Mouse (Mus musculus): Measurements from ENCODE around the gene Olfr1359. TPM values are rescaled to one million over a fixed set of nuclear protein-coding genes. Genes with fewer than 3 reads are reported as not detected.
"Not testable (repeated sequence)": the region's sequence is repeated elsewhere in the genome, so short reads cannot be mapped to it uniquely, and the experiment has no call there.

The Olfr1359 gene
- polyA plus RNA-seq, 1 experiment from 2014 or later, result not detected

DNA sequence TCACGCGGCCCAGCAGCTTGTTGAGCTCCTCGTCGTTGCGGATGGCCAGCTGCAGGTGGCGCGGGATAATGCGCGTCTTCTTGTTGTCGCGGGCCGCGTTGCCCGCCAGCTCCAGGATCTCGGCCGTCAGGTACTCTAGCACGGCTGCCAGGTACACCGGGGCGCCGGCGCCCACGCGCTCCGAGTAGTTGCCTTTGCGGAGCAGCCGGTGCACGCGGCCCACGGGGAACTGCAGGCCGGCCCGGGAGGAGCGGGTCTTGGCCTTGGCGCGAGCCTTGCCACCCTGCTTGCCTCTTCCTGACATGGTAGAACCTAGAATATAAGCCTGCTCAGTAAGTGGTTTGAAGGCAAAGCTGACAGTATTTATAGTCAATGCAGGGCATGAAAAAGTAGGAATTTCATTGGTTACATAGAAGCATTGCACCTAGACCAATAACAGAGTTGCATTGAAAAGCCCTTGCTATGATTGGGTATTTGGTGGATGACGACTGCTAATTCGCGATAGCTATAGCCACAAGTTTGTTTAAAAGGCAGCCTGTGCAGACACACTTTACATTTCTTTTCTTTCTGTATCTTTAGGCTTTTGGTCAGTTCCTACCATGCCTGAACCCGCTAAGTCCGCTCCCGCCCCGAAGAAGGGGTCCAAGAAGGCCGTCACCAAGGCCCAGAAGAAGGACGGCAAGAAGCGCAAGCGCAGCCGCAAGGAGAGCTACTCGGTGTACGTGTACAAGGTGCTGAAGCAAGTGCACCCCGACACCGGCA lies 55.8 kb downstream of the Olfr1359 start, which contains the start of the genes Hist1h2ak and Hist1h2bn:
Gene Hist1h2ak, minus strand, starts transcription at position 304 of the 762 bp plus-strand sequence.
Gene Hist1h2bn, plus strand, starts transcription at position 600 of the 762 bp plus-strand sequence.
- peak within 1 kb of the TSS; percentile 94 for H3K27ac ChIP-seq (replicated peaks)
- H3K4me2 ChIP-seq, result peak within 1 kb of the TSS; percentile 76
- peak within 1 kb of the TSS; percentile 72 for H3K9ac ChIP-seq
- not testable (repeated sequence) for H3K27me3 ChIP-seq, H3K9me3 ChIP-seq, H3K36me3 ChIP-seq
- H3K4me3 ChIP-seq, result peak within 1 kb of the TSS; percentile 47
- ATAC-seq (ENCODE audit: low read depth), result peak; percentile 95
- peaks cover 30% of the 10 kb centered on the region for H3K4me1 ChIP-seq (replicated peaks)
- WGBS, result 1% methylated on average over 47 of the region's 50 CpGs

DNA sequence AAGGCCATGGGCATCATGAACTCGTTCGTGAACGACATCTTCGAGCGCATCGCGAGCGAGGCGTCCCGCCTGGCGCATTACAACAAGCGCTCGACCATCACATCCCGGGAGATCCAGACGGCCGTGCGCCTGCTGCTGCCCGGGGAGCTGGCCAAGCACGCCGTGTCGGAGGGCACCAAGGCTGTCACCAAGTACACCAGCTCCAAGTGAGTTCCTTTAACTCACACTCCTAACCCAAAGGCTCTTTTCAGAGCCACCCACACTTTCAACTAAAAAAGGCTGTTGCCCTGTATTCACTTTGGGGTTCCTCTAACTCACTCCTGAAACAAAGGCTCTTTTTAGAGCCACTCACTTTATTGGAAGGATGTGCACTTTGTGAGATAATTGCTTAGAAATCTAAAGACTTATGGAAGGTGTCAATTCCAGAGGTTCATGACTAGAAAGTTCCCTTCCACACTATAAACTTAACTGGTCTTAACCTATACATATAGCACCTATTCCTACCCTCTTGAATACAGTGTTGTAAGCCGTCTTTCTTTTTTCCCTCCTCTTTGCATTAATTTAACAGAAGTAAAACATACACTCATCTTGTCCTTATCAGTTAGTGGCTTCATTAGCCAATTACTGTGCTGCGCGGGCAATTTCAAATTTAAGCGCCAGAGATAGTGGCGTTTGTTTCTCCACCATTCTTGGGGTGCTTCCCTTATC lies 56.5 kb downstream of the Olfr1359 start:
- ATAC-seq (ENCODE audit: low read depth), result peak; percentile 20
- under 1% methylated on average over 26 of the region's 26 CpGs for WGBS

DNA sequence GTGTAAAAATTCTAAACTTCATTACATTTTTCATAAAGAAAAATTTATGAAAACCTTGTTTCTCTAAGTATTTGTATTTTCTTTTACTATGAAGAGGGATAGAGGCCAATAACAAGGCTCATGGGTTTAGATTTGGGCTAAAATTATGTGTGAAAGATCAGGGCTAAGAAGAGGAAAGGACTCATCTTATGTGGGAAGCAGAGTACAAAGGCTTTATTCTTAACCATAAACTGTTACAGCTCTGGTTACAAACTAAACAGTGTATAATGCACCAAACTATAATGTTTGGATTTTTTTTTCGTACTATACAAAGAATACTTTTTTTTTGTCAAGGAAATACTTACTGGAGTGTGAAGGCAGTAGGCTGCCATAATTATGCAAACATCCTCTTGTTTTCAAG lies 57.8 kb downstream of the Olfr1359 start:
- WGBS, result 69% methylated on average over 1 of the region's 1 CpGs
- no peaks in the 10 kb centered on the region for H3K27me3 ChIP-seq
- no peaks in the 10 kb centered on the region for H3K36me3 ChIP-seq
- peaks cover 18% of the 10 kb centered on the region for H3K4me1 ChIP-seq (replicated peaks)
- no peak overlapping the region for H3K9ac ChIP-seq
- no peaks in the 10 kb centered on the region for H3K9me3 ChIP-seq
- peak overlapping the region; percentile 25; the same call in 1 of the 2 replicates for H3K4me2 ChIP-seq
- ATAC-seq (ENCODE audit: low read depth), result no peak
- no peak overlapping the region for H3K27ac ChIP-seq (replicated peaks)
- H3K4me3 ChIP-seq, result no peak overlapping the region

More for the DNA sequence above, 56.5 kb downstream of the Olfr1359 start:
- H3K9me3 ChIP-seq, H3K27me3 ChIP-seq, H3K36me3 ChIP-seq: not testable (repeated sequence)
- Histone ChIP-seq H3K9ac (peak overlapping the region; percentile 67), H3K4me3 (peak overlapping the region; percentile 47), H3K4me1 (replicated peaks) (peaks cover 23% of the 10 kb centered on the region), H3K27ac (replicated peaks) (peak overlapping the region; percentile 87), H3K4me2 (peak overlapping the region; percentile 76)

Small RNA genes lying within 50 kb of the gene (microRNA-seq; reads per million reads assigned to microRNA genes)
- gene Gm44357, result not detected
- gene Gm44367, result not detected
- gene Gm44454, result not detected

Other genes with a start within 250 kb of the Olfr1359 start
- 23.5 and 27.9 TPM in 2 replicates for gene Zscan26, start 244.4 kb upstream of the Olfr1359 start, polyA plus RNA-seq (2015; fragmentation: Nextera tagmentation; extraction: Ambion mirVana)
- 3.2 and 3.9 TPM in 2 replicates for gene Nkapl, start 229.6 kb upstream of the Olfr1359 start, polyA plus RNA-seq (2015; fragmentation: Nextera tagmentation; extraction: Ambion mirVana)
- gene Zkscan4, start 219.2 kb upstream of the Olfr1359 start, polyA plus RNA-seq (2015; fragmentation: Nextera tagmentation; extraction: Ambion mirVana), result 8.9 and 9.0 TPM in 2 replicates
- gene Gm10065, start 218.7 kb upstream of the Olfr1359 start, polyA plus RNA-seq (2015; fragmentation: Nextera tagmentation; extraction: Ambion mirVana), result not detected in 2 replicates
- gene AK157302, start 202.9 kb upstream of the Olfr1359 start, polyA plus RNA-seq (2015; fragmentation: Nextera tagmentation; extraction: Ambion mirVana), result 0.71 and 0.96 TPM in 2 replicates
- gene Gm11273, start 196.7 kb upstream of the Olfr1359 start, polyA plus RNA-seq (2015; fragmentation: Nextera tagmentation; extraction: Ambion mirVana), result 9.0 and 17.5 TPM in 2 replicates
- gene Zkscan8, start 167.0 kb upstream of the Olfr1359 start, polyA plus RNA-seq (2015; fragmentation: Nextera tagmentation; extraction: Ambion mirVana), result 5.2 and 5.6 TPM in 2 replicates
- gene Olfr1366, start 155.3 kb upstream of the Olfr1359 start, polyA plus RNA-seq (2015; fragmentation: Nextera tagmentation; extraction: Ambion mirVana), result 0.13 and 0.32 TPM in 2 replicates
- gene Olfr1535, start 138.2 kb upstream of the Olfr1359 start, polyA plus RNA-seq (2015; fragmentation: Nextera tagmentation; extraction: Ambion mirVana), result not detected in 2 replicates
- gene Olfr1364, start 116.4 kb upstream of the Olfr1359 start, polyA plus RNA-seq (2015; fragmentation: Nextera tagmentation; extraction: Ambion mirVana), result not detected in 2 replicates
- not detected in 2 replicates for gene Olfr1362, start 84.1 kb upstream of the Olfr1359 start, polyA plus RNA-seq (2015; fragmentation: Nextera tagmentation; extraction: Ambion mirVana)
- gene Olfr11, start 55.6 kb upstream of the Olfr1359 start, polyA plus RNA-seq (2015; fragmentation: Nextera tagmentation; extraction: Ambion mirVana), result 0.07 TPM in 1 of 2 replicates, not detected in the other
- not detected in 2 replicates for gene Olfr1361, start 34.7 kb upstream of the Olfr1359 start, polyA plus RNA-seq (2015; fragmentation: Nextera tagmentation; extraction: Ambion mirVana)
- gene Olfr1360, start 20.7 kb upstream of the Olfr1359 start, polyA plus RNA-seq (2015; fragmentation: Nextera tagmentation; extraction: Ambion mirVana), result not detected in 2 replicates
- 1.4 and 1.5 TPM in 2 replicates for gene Hist1h2bl, start 18.0 kb downstream of the Olfr1359 start, polyA plus RNA-seq (2015; fragmentation: Nextera tagmentation; extraction: Ambion mirVana)
- 5.9 TPM in 1 of 2 replicates, not detected in the other for gene Hist1h2ai, start 18.3 kb downstream of the Olfr1359 start, polyA plus RNA-seq (2015; fragmentation: Nextera tagmentation; extraction: Ambion mirVana)
- gene Hist1h3h, start 19.5 kb downstream of the Olfr1359 start, polyA plus RNA-seq (2015; fragmentation: Nextera tagmentation; extraction: Ambion mirVana), result 2.7 and 3.3 TPM in 2 replicates
- 1.2 and 1.4 TPM in 2 replicates for gene Hist1h2bm, start 23.9 kb downstream of the Olfr1359 start, polyA plus RNA-seq (2015; fragmentation: Nextera tagmentation; extraction: Ambion mirVana)
- gene Hist1h4j, start 37.0 kb downstream of the Olfr1359 start, polyA plus RNA-seq (2015; fragmentation: Nextera tagmentation; extraction: Ambion mirVana), result 1.0 and 1.7 TPM in 2 replicates
- gene Hist1h4k, start 52.4 kb downstream of the Olfr1359 start, polyA plus RNA-seq (2015; fragmentation: Nextera tagmentation; extraction: Ambion mirVana), result 0.84 and 3.9 TPM in 2 replicates
- 6.0 and 7.6 TPM in 2 replicates for gene Hist1h2ak, start 55.7 kb downstream of the Olfr1359 start, polyA plus RNA-seq (2015; fragmentation: Nextera tagmentation; extraction: Ambion mirVana)
- 0.73 and 1.1 TPM in 2 replicates for gene Hist1h2bn, start 56.0 kb downstream of the Olfr1359 start, polyA plus RNA-seq (2015; fragmentation: Nextera tagmentation; extraction: Ambion mirVana)
- gene Hist1h1b, start 82.5 kb downstream of the Olfr1359 start, polyA plus RNA-seq (2015; fragmentation: Nextera tagmentation; extraction: Ambion mirVana), result 3.2 and 5.8 TPM in 2 replicates
- gene Hist1h3i, start 85.3 kb downstream of the Olfr1359 start, polyA plus RNA-seq (2015; fragmentation: Nextera tagmentation; extraction: Ambion mirVana), result 32.1 and 33.9 TPM in 2 replicates
- gene Hist1h2an, start 89.1 kb downstream of the Olfr1359 start, polyA plus RNA-seq (2015; fragmentation: Nextera tagmentation; extraction: Ambion mirVana), result not detected in 2 replicates
- 0.52 and 1.4 TPM in 2 replicates for gene Hist1h2bp, start 89.3 kb downstream of the Olfr1359 start, polyA plus RNA-seq (2015; fragmentation: Nextera tagmentation; extraction: Ambion mirVana)
- gene Hist1h2bq, start 112.1 kb downstream of the Olfr1359 start, polyA plus RNA-seq (2015; fragmentation: Nextera tagmentation; extraction: Ambion mirVana), result 4.3 and 4.4 TPM in 2 replicates
- not detected in 2 replicates for gene Hist1h2ao, start 112.4 kb downstream of the Olfr1359 start, polyA plus RNA-seq (2015; fragmentation: Nextera tagmentation; extraction: Ambion mirVana)
- not detected in 2 replicates for gene Hist1h4m, start 113.6 kb downstream of the Olfr1359 start, polyA plus RNA-seq (2015; fragmentation: Nextera tagmentation; extraction: Ambion mirVana)
- gene Hist1h4n, start 134.1 kb downstream of the Olfr1359 start, polyA plus RNA-seq (2015; fragmentation: Nextera tagmentation; extraction: Ambion mirVana), result 7.0 and 7.5 TPM in 2 replicates
- 641 and 649 TPM in 2 replicates for gene Hist1h2ap, start 135.4 kb downstream of the Olfr1359 start, polyA plus RNA-seq (2015; fragmentation: Nextera tagmentation; extraction: Ambion mirVana)
- gene Hist1h2br, start 135.6 kb downstream of the Olfr1359 start, polyA plus RNA-seq (2015; fragmentation: Nextera tagmentation; extraction: Ambion mirVana), result 3.9 and 5.2 TPM in 2 replicates
- gene Zfp184, start 247.0 kb downstream of the Olfr1359 start, polyA plus RNA-seq (2015; fragmentation: Nextera tagmentation; extraction: Ambion mirVana), result 16.0 and 16.3 TPM in 2 replicates

All from neural tube, embryonic 13.5 days (tissue).